Mouse (Mus musculus) intestine, embryonic 15.5 days (tissue): ENCODE measurements at regions not wholly inside any gene's neighbourhood (a gene's known extent, or its start where the extent isn't known, plus 50 kb on each side); places are given as distances from the start of the nearest gene placed in this dataset.

Experiments used
- ATAC-seq: fragments of 200-750 bp; cut with Nextera tagmentation; 2 replicates; pipeline ENCODE4 v1.8.0; 2017; ENCODE audit warnings: moderate TSS enrichment, moderate library complexity
- H3K27ac ChIP-seq: fragments of 300-500 bp; sonication (generic); 2 replicates; pipeline ENCODE4 v1.5.1; 2015; ENCODE audit warnings: mild to moderate bottlenecking, inconsistent platforms
- H3K27me3 ChIP-seq: fragments of 300-500 bp; sonication (generic); replicated peaks from 2 replicates; pipeline ENCODE4 v1.6.1; 2015; ENCODE audit warnings: inconsistent platforms
- H3K36me3 ChIP-seq: fragments of 300-500 bp; sonication (generic); 2 replicates; pipeline ENCODE4 v1.6.1; 2015; ENCODE audit warnings: inconsistent platforms
- H3K4me1 ChIP-seq: fragments of 300-500 bp; sonication (generic); replicated peaks from 2 replicates; pipeline ENCODE4 v1.6.1; 2015; ENCODE audit warnings: inconsistent platforms
- H3K4me2 ChIP-seq: fragments of 300-500 bp; sonication (generic); replicated peaks from 2 replicates; pipeline ENCODE4 v1.6.1; 2015; ENCODE audit warnings: mild to moderate bottlenecking, inconsistent platforms
- H3K4me3 ChIP-seq: fragments of 300-500 bp; sonication (generic); replicated peaks from 2 replicates; pipeline ENCODE4 v1.5.1; 2015; ENCODE audit warnings: inconsistent platforms
- H3K9ac ChIP-seq: fragments of 300-500 bp; sonication (generic); 2 replicates; pipeline ENCODE4 v1.6.1; 2015; ENCODE audit warnings: inconsistent platforms
- H3K9me3 ChIP-seq: fragments of 300-500 bp; sonication (generic); 2 replicates; pipeline ENCODE4 v1.6.1; 2016; ENCODE audit warnings: inconsistent platforms
- WGBS: fragments of 180-500 bp; shearing (Covaris S2); methylation state at CpG from one replicate; pipeline ENCODE4 v1.1.7; 2015; 5-methylcytosine and 5-hydroxymethylcytosine counted together

- Histone ChIP-seq H3K4me2 (peak overlapping the region; percentile 17; the same call in 1 of the 2 replicates), H3K9me3 (no peaks in the 10 kb centered on the region), H3K27me3 (no peaks in the 10 kb centered on the region), H3K36me3 (no peaks in the 10 kb centered on the region), H3K27ac (no peak overlapping the region), H3K4me3 (no peak overlapping the region), H3K9ac (no peak overlapping the region), H3K4me1 (0 out of 2 replicates have a peak, but pooled peaks cover 5% of the 10 kb centered on the region)
- ATAC-seq: no peak
- WGBS: 41% methylated on average over 13 of the region's 13 CpGs
Measured at GRCm38 (mm10) chr6:52105031-52105593, 53.0 kb downstream of the Hoxa1 start.

GRCm38 (mm10) chr6:52104141-52104540 lies 54.0 kb downstream of the Hoxa1 start:
- Histone ChIP-seq H3K27me3 (no peaks in the 10 kb centered on the region), H3K36me3 (no peaks in the 10 kb centered on the region), H3K9ac (no peak overlapping the region), H3K4me3 (no peak overlapping the region), H3K4me1 (0 out of 2 replicates have a peak, but pooled peaks cover 5% of the 10 kb centered on the region), H3K4me2 (no peak overlapping the region), H3K27ac (no peak overlapping the region), H3K9me3 (no peaks in the 10 kb centered on the region)
- no peak for ATAC-seq
- WGBS: 93% methylated on average over 11 of the region's 11 CpGs

GRCm38 (mm10) chr6:52103661-52104060 lies 54.5 kb downstream of the Hoxa1 start:
- no peak for ATAC-seq
- Histone ChIP-seq H3K27ac (no peak overlapping the region), H3K4me2 (no peak overlapping the region), H3K36me3 (no peaks in the 10 kb centered on the region), H3K9me3 (no peaks in the 10 kb centered on the region), H3K4me1 (0 out of 2 replicates have a peak, but pooled peaks cover 5% of the 10 kb centered on the region), H3K27me3 (no peaks in the 10 kb centered on the region), H3K9ac (no peak overlapping the region), H3K4me3 (no peak overlapping the region)
- 91% methylated on average over 7 of the region's 7 CpGs for WGBS

- H3K27me3 ChIP-seq: no peaks in the 10 kb centered on the region
- 40% methylated on average over 8 of the region's 8 CpGs for WGBS
- H3K9ac ChIP-seq: no peak overlapping the region
- ATAC-seq: no peak
- H3K36me3 ChIP-seq: no peaks in the 10 kb centered on the region
- H3K9me3 ChIP-seq: no peaks in the 10 kb centered on the region
- H3K4me1 ChIP-seq: 0 out of 2 replicates have a peak, but pooled peaks cover 5% of the 10 kb centered on the region
- no peak overlapping the region for H3K27ac ChIP-seq
- no peak overlapping the region for H3K4me3 ChIP-seq
- no peak overlapping the region for H3K4me2 ChIP-seq
Measured at GRCm38 (mm10) chr6:52102699-52103098, 55.4 kb downstream of the Hoxa1 start.

GRCm38 (mm10) chr6:52102179-52102578 lies 55.9 kb downstream of the Hoxa1 start:
- Histone ChIP-seq H3K36me3 (no peaks in the 10 kb centered on the region), H3K9ac (no peak overlapping the region), H3K27ac (no peak overlapping the region), H3K4me3 (no peak overlapping the region), H3K4me1 (0 out of 2 replicates have a peak, but pooled peaks cover 5% of the 10 kb centered on the region), H3K4me2 (no peak overlapping the region), H3K27me3 (no peaks in the 10 kb centered on the region), H3K9me3 (no peaks in the 10 kb centered on the region)
- ATAC-seq: no peak
- WGBS: 49% methylated on average over 8 of the region's 8 CpGs

GRCm38 (mm10) chr6:52101209-52101608 lies 56.9 kb downstream of the Hoxa1 start:
- Histone ChIP-seq H3K27me3 (no peaks in the 10 kb centered on the region), H3K9me3 (no peaks in the 10 kb centered on the region), H3K27ac (no peak overlapping the region), H3K9ac (no peak overlapping the region), H3K4me2 (no peak overlapping the region), H3K4me1 (0 out of 2 replicates have a peak, but pooled peaks cover 5% of the 10 kb centered on the region), H3K36me3 (no peaks in the 10 kb centered on the region), H3K4me3 (no peak overlapping the region)
- WGBS: 72% methylated on average over 6 of the region's 6 CpGs
- ATAC-seq: no peak

GRCm38 (mm10) chr6:52098851-52099250 lies 59.3 kb downstream of the Hoxa1 start:
- no peak for ATAC-seq
- Histone ChIP-seq H3K4me3 (no peak overlapping the region), H3K4me2 (no peak overlapping the region), H3K36me3 (no peaks in the 10 kb centered on the region), H3K9ac (no peak overlapping the region), H3K4me1 (no peaks in the 10 kb centered on the region), H3K27ac (no peak overlapping the region), H3K9me3 (no peaks in the 10 kb centered on the region), H3K27me3 (no peaks in the 10 kb centered on the region)
- WGBS: 90% methylated on average over 7 of the region's 7 CpGs

GRCm38 (mm10) chr6:52095575-52095974 lies 62.5 kb downstream of the Hoxa1 start:
- Histone ChIP-seq H3K4me1 (no peaks in the 10 kb centered on the region), H3K9me3 (no peaks in the 10 kb centered on the region), H3K27me3 (no peaks in the 10 kb centered on the region), H3K4me2 (no peak overlapping the region), H3K9ac (no peak overlapping the region), H3K4me3 (no peak overlapping the region), H3K36me3 (no peaks in the 10 kb centered on the region), H3K27ac (no peak overlapping the region)
- WGBS: 94% methylated on average over 7 of the region's 7 CpGs
- ATAC-seq: no peak

- Histone ChIP-seq H3K27ac (no peak overlapping the region), H3K9ac (no peak overlapping the region), H3K9me3 (no peaks in the 10 kb centered on the region), H3K36me3 (no peaks in the 10 kb centered on the region), H3K4me1 (no peaks in the 10 kb centered on the region), H3K27me3 (no peaks in the 10 kb centered on the region), H3K4me2 (no peak overlapping the region), H3K4me3 (no peak overlapping the region)
- WGBS: 42% methylated on average over 5 of the region's 5 CpGs
- no peak for ATAC-seq
Measured at GRCm38 (mm10) chr6:52091445-52091844, 66.7 kb downstream of the Hoxa1 start.

- 63% methylated on average over 17 of the region's 17 CpGs for WGBS
- H3K36me3 ChIP-seq: no peaks in the 10 kb centered on the region
- no peak for ATAC-seq
- H3K9ac ChIP-seq: no peak overlapping the region
- H3K4me1 ChIP-seq: no peaks in the 10 kb centered on the region
- H3K27me3 ChIP-seq: no peaks in the 10 kb centered on the region
- H3K9me3 ChIP-seq: no peaks in the 10 kb centered on the region
- H3K27ac ChIP-seq: no peak overlapping the region
- H3K4me3 ChIP-seq: no peak overlapping the region
- no peak overlapping the region for H3K4me2 ChIP-seq
Measured at GRCm38 (mm10) chr6:52085932-52086643, 72.0 kb downstream of the Hoxa1 start.

- H3K4me1 ChIP-seq: no peaks in the 10 kb centered on the region
- H3K9ac ChIP-seq: no peak overlapping the region
- ATAC-seq: no peak
- no peak overlapping the region for H3K27ac ChIP-seq
- no peak overlapping the region for H3K4me2 ChIP-seq
- no peaks in the 10 kb centered on the region for H3K36me3 ChIP-seq
- no peak overlapping the region for H3K4me3 ChIP-seq
- H3K9me3 ChIP-seq: no peaks in the 10 kb centered on the region
- no peaks in the 10 kb centered on the region for H3K27me3 ChIP-seq
- WGBS: 90% methylated on average over 2 of the region's 2 CpGs
Measured at GRCm38 (mm10) chr6:52084622-52085021, 72.3 kb upstream of the Skap2 start.

- no peak for ATAC-seq
- no peaks in the 10 kb centered on the region for H3K4me1 ChIP-seq
- no peaks in the 10 kb centered on the region for H3K9me3 ChIP-seq
- WGBS: 26% methylated on average over 7 of the region's 7 CpGs
- H3K4me2 ChIP-seq: no peak overlapping the region
- no peaks in the 10 kb centered on the region for H3K27me3 ChIP-seq
- no peak overlapping the region for H3K9ac ChIP-seq
- H3K4me3 ChIP-seq: no peak overlapping the region
- H3K27ac ChIP-seq: no peak overlapping the region
- H3K36me3 ChIP-seq: no peaks in the 10 kb centered on the region
Measured at GRCm38 (mm10) chr6:52079501-52079900, 67.2 kb upstream of the Skap2 start.
